Mouse (Mus musculus): ENCODE results near the gene Lyst. TPM values are rescaled to one million over a fixed set of nuclear protein-coding genes. Genes with fewer than 3 reads are reported as not detected.
"Not testable (repeated sequence)": the region's sequence is repeated elsewhere in the genome, so short reads cannot be mapped to it uniquely, and the experiment has no call there.

Gene Lyst
- polyA plus RNA-seq, 1 experiment from 2014 or later, result 2.3 TPM

- H3K36me3 ChIP-seq (ENCODE audit: control insufficient read depth, insufficient read depth, low read length), result no peaks in the 10 kb centered on the region
- no peak overlapping the region for H3K27ac ChIP-seq (replicated peaks; ENCODE audit: low read depth, low read length)
- H3K4me3 ChIP-seq (ENCODE audit: low read depth, low read length), result no peak overlapping the region
- 90% methylated on average over 4 of the region's 4 CpGs for WGBS
- no peak overlapping the region for H3K4me2 ChIP-seq (ENCODE audit: low read depth, severe bottlenecking)
- H3K9me3 ChIP-seq (ENCODE audit: control insufficient read depth, low read length), result no peaks in the 10 kb centered on the region
- DNase-seq (ENCODE audit: low spot score), result no peak
- no peak for ATAC-seq (ENCODE audit: insufficient number of reproducible peaks, low FRiP score, low TSS enrichment, low read depth)
- H3K9ac ChIP-seq (ENCODE audit: low read length), result no peak overlapping the region
- no peaks in the 10 kb centered on the region for H3K27me3 ChIP-seq (ENCODE audit: control insufficient read depth, insufficient read depth, low read length)
- no peaks in the 10 kb centered on the region for H3K4me1 ChIP-seq (ENCODE audit: control insufficient read depth, insufficient read depth, low read length)
Measured at GRCm38 (mm10) chr13:13674669-13675343, 84.6 kb downstream of the Lyst start.

GRCm38 (mm10) chr13:13677871-13678270, 87.7 kb downstream of the Lyst start:
- no peak overlapping the region for H3K4me3 ChIP-seq (ENCODE audit: low read depth, low read length)
- no peaks in the 10 kb centered on the region for H3K27me3 ChIP-seq (ENCODE audit: control insufficient read depth, insufficient read depth, low read length)
- ATAC-seq (ENCODE audit: insufficient number of reproducible peaks, low FRiP score, low TSS enrichment, low read depth) (no peak), DNase-seq (ENCODE audit: low spot score) (no peak)
- 84% methylated on average over 8 of the region's 8 CpGs for WGBS
- no peaks in the 10 kb centered on the region for H3K4me1 ChIP-seq (ENCODE audit: control insufficient read depth, insufficient read depth, low read length)
- H3K9ac ChIP-seq (ENCODE audit: low read length), result no peak overlapping the region
- H3K4me2 ChIP-seq (ENCODE audit: low read depth, severe bottlenecking), result no peak overlapping the region
- no peaks in the 10 kb centered on the region for H3K36me3 ChIP-seq (ENCODE audit: control insufficient read depth, insufficient read depth, low read length)
- no peak overlapping the region for H3K27ac ChIP-seq (replicated peaks; ENCODE audit: low read depth, low read length)
- no peaks in the 10 kb centered on the region for H3K9me3 ChIP-seq (ENCODE audit: control insufficient read depth, low read length)

- 67% methylated on average over 6 of the region's 6 CpGs for WGBS
- Histone ChIP-seq H3K27me3 (ENCODE audit: control insufficient read depth, insufficient read depth, low read length) (no peaks in the 10 kb centered on the region), H3K27ac (replicated peaks; ENCODE audit: low read depth, low read length) (no peak overlapping the region), H3K4me1 (ENCODE audit: control insufficient read depth, insufficient read depth, low read length) (no peaks in the 10 kb centered on the region), H3K4me3 (ENCODE audit: low read depth, low read length) (no peak overlapping the region), H3K9me3 (ENCODE audit: control insufficient read depth, low read length) (no peaks in the 10 kb centered on the region), H3K36me3 (ENCODE audit: control insufficient read depth, insufficient read depth, low read length) (no peaks in the 10 kb centered on the region), H3K9ac (ENCODE audit: low read length) (no peak overlapping the region), H3K4me2 (ENCODE audit: low read depth, severe bottlenecking) (no peak overlapping the region)
- ATAC-seq (ENCODE audit: insufficient number of reproducible peaks, low FRiP score, low TSS enrichment, low read depth), result no peak
- DNase-seq (ENCODE audit: low spot score), result no peak
Measured at GRCm38 (mm10) chr13:13681642-13682041, 91.4 kb downstream of the Lyst start.

DNA sequence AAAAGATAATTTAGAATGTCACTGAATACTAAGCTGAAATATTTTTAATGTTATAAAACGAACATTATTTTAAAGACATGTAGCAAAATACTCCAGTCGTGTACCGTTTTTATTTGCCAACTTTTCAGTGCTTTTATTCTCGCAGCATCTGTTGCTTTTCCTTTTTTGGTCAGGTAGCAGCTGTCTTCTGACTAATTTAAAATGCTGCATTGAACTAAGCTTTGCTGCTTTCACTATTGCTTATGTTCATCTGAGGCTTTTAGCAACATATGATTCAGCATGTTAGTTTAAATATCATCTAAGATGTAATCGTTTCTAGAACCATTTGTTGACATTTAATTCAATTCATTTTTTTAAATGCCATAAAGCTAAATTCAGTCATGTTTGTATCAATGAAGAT, 113.3 kb downstream of the Lyst start:
- H3K4me1 ChIP-seq (ENCODE audit: control insufficient read depth, insufficient read depth, low read length), result no peaks in the 10 kb centered on the region
- WGBS, result 83% methylated on average over 5 of the region's 5 CpGs
- H3K27me3 ChIP-seq (ENCODE audit: control insufficient read depth, insufficient read depth, low read length), result no peaks in the 10 kb centered on the region
- H3K9me3 ChIP-seq (ENCODE audit: control insufficient read depth, low read length), result no peaks in the 10 kb centered on the region
- H3K36me3 ChIP-seq (ENCODE audit: control insufficient read depth, insufficient read depth, low read length), result no peaks in the 10 kb centered on the region
- ATAC-seq (ENCODE audit: insufficient number of reproducible peaks, low FRiP score, low TSS enrichment, low read depth) (no peak), DNase-seq (ENCODE audit: low spot score) (no peak)
- H3K4me3 ChIP-seq (ENCODE audit: low read depth, low read length), result no peak overlapping the region
- H3K27ac ChIP-seq (replicated peaks; ENCODE audit: low read depth, low read length), result no peak overlapping the region
- no peak overlapping the region for H3K9ac ChIP-seq (ENCODE audit: low read length)
- H3K4me2 ChIP-seq (ENCODE audit: low read depth, severe bottlenecking), result no peak overlapping the region

- not testable (repeated sequence) for H3K9ac ChIP-seq (ENCODE audit: low read length); ATAC-seq (ENCODE audit: insufficient number of reproducible peaks, low FRiP score, low TSS enrichment, low read depth); H3K27me3 ChIP-seq (ENCODE audit: control insufficient read depth, insufficient read depth, low read length); H3K9me3 ChIP-seq (ENCODE audit: control insufficient read depth, low read length); H3K4me3 ChIP-seq (ENCODE audit: low read depth, low read length); H3K27ac ChIP-seq (replicated peaks; ENCODE audit: low read depth, low read length); H3K4me2 ChIP-seq (ENCODE audit: low read depth, severe bottlenecking); H3K36me3 ChIP-seq (ENCODE audit: control insufficient read depth, insufficient read depth, low read length); DNase-seq (ENCODE audit: low spot score); H3K4me1 ChIP-seq (ENCODE audit: control insufficient read depth, insufficient read depth, low read length)
- 90% methylated on average over 17 of the region's 17 CpGs for WGBS
Measured at GRCm38 (mm10) chr13:13721435-13721834, 131.2 kb downstream of the Lyst start.

DNA sequence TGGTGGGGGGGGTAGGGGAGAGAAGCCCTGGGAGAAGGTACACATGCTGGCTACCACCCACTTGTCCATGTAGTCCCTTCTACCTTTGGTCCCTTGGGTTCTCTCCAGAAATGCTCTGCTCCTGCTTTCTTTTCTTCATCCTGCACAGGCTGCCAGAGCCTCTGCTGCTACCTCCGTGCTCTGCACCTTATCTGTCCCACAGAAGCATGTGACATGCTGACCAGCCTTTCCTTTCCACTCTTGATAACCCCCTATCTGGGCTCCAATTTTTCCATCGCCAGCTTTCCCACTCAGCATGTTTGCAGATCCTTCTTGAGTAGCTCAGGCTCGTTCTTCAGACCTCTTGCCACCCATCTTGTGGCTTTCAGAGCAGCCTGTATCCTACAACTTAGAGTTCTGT, 133.1 kb downstream of the Lyst start:
- Histone ChIP-seq H3K36me3 (ENCODE audit: control insufficient read depth, insufficient read depth, low read length) (no peaks in the 10 kb centered on the region), H3K4me1 (ENCODE audit: control insufficient read depth, insufficient read depth, low read length) (no peaks in the 10 kb centered on the region), H3K9me3 (ENCODE audit: control insufficient read depth, low read length) (no peaks in the 10 kb centered on the region), H3K27me3 (ENCODE audit: control insufficient read depth, insufficient read depth, low read length) (no peaks in the 10 kb centered on the region), H3K4me3 (ENCODE audit: low read depth, low read length) (no peak overlapping the region), H3K9ac (ENCODE audit: low read length) (no peak overlapping the region), H3K4me2 (ENCODE audit: low read depth, severe bottlenecking) (no peak overlapping the region), H3K27ac (replicated peaks; ENCODE audit: low read depth, low read length) (no peak overlapping the region)
- no peak for ATAC-seq (ENCODE audit: insufficient number of reproducible peaks, low FRiP score, low TSS enrichment, low read depth)
- DNase-seq (ENCODE audit: low spot score), result no peak
- WGBS, result 91% methylated on average over 3 of the region's 3 CpGs

DNA sequence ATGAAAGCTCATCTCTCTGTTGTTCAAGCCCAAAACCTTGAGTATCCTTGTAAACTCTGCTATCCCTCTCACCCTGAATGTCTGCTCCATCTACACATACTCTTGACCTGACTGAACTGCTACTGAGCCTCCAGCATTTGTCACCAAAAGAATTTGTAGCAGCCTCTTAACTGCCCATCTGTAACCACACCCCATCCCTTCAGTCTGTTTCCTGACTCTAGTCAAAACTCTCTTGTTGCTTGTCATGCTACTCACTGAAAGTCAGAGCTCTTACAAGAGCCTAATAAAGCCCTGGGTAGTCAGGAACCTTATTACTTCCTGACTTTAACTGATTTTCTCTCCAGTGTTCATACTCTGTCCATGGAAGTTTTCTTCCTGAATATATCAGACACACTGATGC, 133.6 kb downstream of the Lyst start:
- Histone ChIP-seq H3K27me3 (ENCODE audit: control insufficient read depth, insufficient read depth, low read length) (no peaks in the 10 kb centered on the region), H3K9me3 (ENCODE audit: control insufficient read depth, low read length) (no peaks in the 10 kb centered on the region), H3K9ac (ENCODE audit: low read length) (no peak overlapping the region), H3K4me2 (ENCODE audit: low read depth, severe bottlenecking) (no peak overlapping the region), H3K4me3 (ENCODE audit: low read depth, low read length) (no peak overlapping the region), H3K4me1 (ENCODE audit: control insufficient read depth, insufficient read depth, low read length) (no peaks in the 10 kb centered on the region), H3K36me3 (ENCODE audit: control insufficient read depth, insufficient read depth, low read length) (no peaks in the 10 kb centered on the region), H3K27ac (replicated peaks; ENCODE audit: low read depth, low read length) (no peak overlapping the region)
- no peak for DNase-seq (ENCODE audit: low spot score)
- no peak for ATAC-seq (ENCODE audit: insufficient number of reproducible peaks, low FRiP score, low TSS enrichment, low read depth)

DNA sequence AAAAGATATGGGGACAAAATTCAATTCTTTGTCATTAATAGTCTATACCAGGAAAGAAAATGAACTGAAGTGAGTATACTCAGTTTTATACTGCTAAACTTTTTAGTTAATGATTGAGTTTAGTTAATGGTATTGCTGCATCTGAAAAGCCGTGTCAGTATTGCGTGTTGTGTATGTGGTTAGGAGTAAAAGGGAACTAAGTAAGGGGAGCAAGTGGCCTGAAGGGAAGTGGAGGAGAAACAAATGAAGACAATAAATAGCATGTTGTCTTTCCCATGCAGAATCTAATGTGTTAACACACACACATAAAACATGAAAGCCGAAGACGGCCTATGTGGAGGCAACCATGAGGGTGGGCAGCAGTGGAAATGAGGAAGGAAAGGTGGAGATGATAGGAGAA, 149.0 kb downstream of the Lyst start:
- ATAC-seq (ENCODE audit: insufficient number of reproducible peaks, low FRiP score, low TSS enrichment, low read depth) (no peak), DNase-seq (ENCODE audit: low spot score) (no peak)
- Histone ChIP-seq H3K36me3 (ENCODE audit: control insufficient read depth, insufficient read depth, low read length) (no peaks in the 10 kb centered on the region), H3K27ac (replicated peaks; ENCODE audit: low read depth, low read length) (no peak overlapping the region), H3K9ac (ENCODE audit: low read length) (no peak overlapping the region), H3K4me3 (ENCODE audit: low read depth, low read length) (no peak overlapping the region), H3K4me2 (ENCODE audit: low read depth, severe bottlenecking) (no peak overlapping the region), H3K4me1 (ENCODE audit: control insufficient read depth, insufficient read depth, low read length) (no peaks in the 10 kb centered on the region), H3K9me3 (ENCODE audit: control insufficient read depth, low read length) (no peaks in the 10 kb centered on the region), H3K27me3 (ENCODE audit: control insufficient read depth, insufficient read depth, low read length) (no peaks in the 10 kb centered on the region)
- WGBS, result 98% methylated on average over 4 of the region's 4 CpGs

DNA sequence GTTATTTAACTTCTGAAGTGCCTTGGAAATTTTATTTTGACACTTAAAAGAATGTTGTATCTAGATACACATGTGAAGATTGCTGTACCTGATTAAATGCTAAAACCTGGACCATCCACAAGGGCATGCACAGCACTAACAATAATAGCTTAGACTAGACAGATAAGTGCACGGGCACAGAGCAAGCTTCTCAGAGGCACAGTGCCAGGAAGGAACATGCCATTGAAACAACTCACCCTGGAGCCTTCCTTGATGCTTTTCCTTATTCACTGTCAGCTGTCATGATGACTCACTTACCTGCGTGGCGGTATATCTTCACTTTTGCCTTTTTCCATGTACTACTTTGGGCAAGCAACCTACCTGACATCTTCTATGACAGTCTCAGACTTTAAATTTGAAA, 155.7 kb downstream of the Lyst start:
- Histone ChIP-seq H3K4me1 (ENCODE audit: control insufficient read depth, insufficient read depth, low read length) (no peaks in the 10 kb centered on the region), H3K4me2 (ENCODE audit: low read depth, severe bottlenecking) (no peak overlapping the region), H3K9ac (ENCODE audit: low read length) (no peak overlapping the region), H3K36me3 (ENCODE audit: control insufficient read depth, insufficient read depth, low read length) (no peaks in the 10 kb centered on the region; the same call in 1 of the 2 replicates), H3K4me3 (ENCODE audit: low read depth, low read length) (no peak overlapping the region), H3K9me3 (ENCODE audit: control insufficient read depth, low read length) (no peaks in the 10 kb centered on the region), H3K27ac (replicated peaks; ENCODE audit: low read depth, low read length) (no peak overlapping the region), H3K27me3 (ENCODE audit: control insufficient read depth, insufficient read depth, low read length) (no peaks in the 10 kb centered on the region)
- WGBS, result 92% methylated on average over 3 of the region's 3 CpGs
- no peak for ATAC-seq (ENCODE audit: insufficient number of reproducible peaks, low FRiP score, low TSS enrichment, low read depth)
- no peak for DNase-seq (ENCODE audit: low spot score)
